Mouse (Mus musculus) kidney, embryonic 16.5 days (tissue): ENCODE measurements around the gene Trp73. TPM values are rescaled to one million over a fixed set of nuclear protein-coding genes. Genes with fewer than 3 reads are reported as not detected.

ENCODE experiments used
- ATAC-seq: fragments of 200-750 bp; cut with Nextera tagmentation; 2 replicates; pipeline ENCODE4 v1.8.0; 2017; ENCODE audit warnings: moderate TSS enrichment; ENCODE audit not compliant: low FRiP score, low TSS enrichment
- H3K27ac ChIP-seq: fragments of 300-500 bp; sonication (generic); 2 replicates; pipeline ENCODE4 v1.5.1; 2014; ENCODE audit warnings: low read length
- H3K27me3 ChIP-seq: fragments of 300-500 bp; sonication (generic); 2 replicates; pipeline ENCODE4 v1.6.1; 2014; ENCODE audit warnings: low read length, control low read depth, mixed read lengths; ENCODE audit not compliant: insufficient read depth
- H3K36me3 ChIP-seq: fragments of 300-500 bp; sonication (generic); 2 replicates; pipeline ENCODE4 v1.6.1; 2014; ENCODE audit warnings: low read length, control low read depth, mixed read lengths; ENCODE audit not compliant: insufficient read depth
- H3K4me1 ChIP-seq: fragments of 300-500 bp; sonication (generic); 2 replicates; pipeline ENCODE4 v1.6.1; 2014; ENCODE audit warnings: low read length, control low read depth, mixed read lengths; ENCODE audit not compliant: insufficient read depth
- H3K4me2 ChIP-seq: fragments of 300-500 bp; sonication (generic); replicated peaks from 2 replicates; pipeline ENCODE4 v1.6.1; 2014; ENCODE audit warnings: low read depth, low read length
- H3K4me3 ChIP-seq: fragments of 300-500 bp; sonication (generic); 2 replicates; pipeline ENCODE4 v1.5.1; 2014; ENCODE audit warnings: mild to moderate bottlenecking, low read length
- H3K9ac ChIP-seq: fragments of 300-500 bp; sonication (generic); replicated peaks from 2 replicates; pipeline ENCODE4 v1.6.1; 2014; ENCODE audit warnings: low read length
- H3K9me3 ChIP-seq: fragments of 300-500 bp; sonication (generic); 2 replicates; pipeline ENCODE4 v1.6.1; 2016; ENCODE audit warnings: low read length, control low read depth
- WGBS: fragments of 180-500 bp; shearing (Covaris S2); extraction: QIAGEN DNeasy Blood & Tissue Kit; methylation state at CpG from one replicate; pipeline ENCODE4 v1.1.7; 2014; 5-methylcytosine and 5-hydroxymethylcytosine counted together
- polyA plus RNA-seq: library from polyadenylated mRNA; unstranded; fragments of >200 nt; fragmentation: Nextera tagmentation; extraction: Ambion mirVana; gene quantifications from 2 replicates; pipeline ENCODE4 v1.2.1, GENCODE M21; 2015

Gene Trp73
- polyA plus RNA-seq, 1 experiment from 2014 or later, result 0.31 TPM

DNA sequence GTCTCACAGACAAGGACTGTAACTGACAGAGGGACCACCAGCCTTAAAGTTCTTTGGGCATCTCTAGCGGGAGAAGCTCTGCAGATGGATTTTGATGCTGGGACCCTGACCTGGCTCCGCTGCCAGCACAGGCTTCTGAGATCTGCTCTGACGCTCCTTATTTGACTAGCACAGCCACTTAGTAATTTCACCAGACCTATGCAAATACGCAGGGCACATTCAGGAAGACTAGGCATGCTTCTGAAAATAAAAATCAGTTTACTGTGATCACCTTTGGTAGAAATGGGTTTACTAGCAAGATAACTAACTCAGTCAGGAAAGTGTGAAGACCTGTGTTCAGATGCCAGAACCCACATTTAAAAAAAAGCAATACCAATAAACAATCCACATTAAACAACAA is 8.1 kb downstream of the Trp73 start:
- Histone ChIP-seq H3K4me2 (no peak overlapping the region), H3K9ac (no peak overlapping the region), H3K4me1 (no peaks in the 10 kb centered on the region), H3K9me3 (no peaks in the 10 kb centered on the region), H3K27ac (no peak overlapping the region), H3K27me3 (peaks cover 17% of the 10 kb centered on the region), H3K4me3 (no peak overlapping the region), H3K36me3 (no peaks in the 10 kb centered on the region)
- WGBS, result 85% methylated on average over 4 of the region's 4 CpGs
- no peak for ATAC-seq

GRCm38 (mm10) chr4:154129950-154130349 is 10.1 kb downstream of the Trp73 start:
- H3K4me1 ChIP-seq, result no peaks in the 10 kb centered on the region
- no peak overlapping the region for H3K9ac ChIP-seq
- no peak overlapping the region for H3K4me2 ChIP-seq
- no peaks in the 10 kb centered on the region for H3K9me3 ChIP-seq
- H3K27me3 ChIP-seq, result peaks cover 13% of the 10 kb centered on the region; the same call in 1 of the 2 replicates
- no peak overlapping the region for H3K4me3 ChIP-seq
- no peak overlapping the region for H3K27ac ChIP-seq
- ATAC-seq, result no peak
- H3K36me3 ChIP-seq, result no peaks in the 10 kb centered on the region

- ATAC-seq, result no peak
- Histone ChIP-seq H3K27me3 (peaks cover 13% of the 10 kb centered on the region; the same call in 1 of the 2 replicates), H3K9ac (no peak overlapping the region), H3K4me1 (no peaks in the 10 kb centered on the region), H3K9me3 (no peaks in the 10 kb centered on the region), H3K4me2 (no peak overlapping the region), H3K27ac (no peak overlapping the region), H3K4me3 (no peak overlapping the region), H3K36me3 (no peaks in the 10 kb centered on the region)
- 67% methylated on average over 3 of the region's 3 CpGs for WGBS
Observed at GRCm38 (mm10) chr4:154127273-154127672, 12.7 kb downstream of the Trp73 start.

- Histone ChIP-seq H3K36me3 (no peaks in the 10 kb centered on the region), H3K4me1 (no peaks in the 10 kb centered on the region), H3K27ac (no peak overlapping the region), H3K9me3 (no peaks in the 10 kb centered on the region), H3K9ac (no peak overlapping the region), H3K27me3 (peaks cover 11% of the 10 kb centered on the region; the same call in 1 of the 2 replicates), H3K4me2 (no peak overlapping the region), H3K4me3 (no peak overlapping the region)
- ATAC-seq, result no peak
- WGBS, result 62% methylated on average over 5 of the region's 5 CpGs
Observed at GRCm38 (mm10) chr4:154125202-154125601, 14.8 kb downstream of the Trp73 start.

GRCm38 (mm10) chr4:154123553-154123952 is 16.5 kb downstream of the Trp73 start:
- whole genome bisulfite sequencing, result 80% methylated on average over 6 of the region's 6 CpGs
- H3K4me2 ChIP-seq, result no peak overlapping the region
- ATAC-seq, result no peak
- H3K9ac ChIP-seq, result no peak overlapping the region
- H3K4me1 ChIP-seq, result no peaks in the 10 kb centered on the region
- no peaks in the 10 kb centered on the region for H3K9me3 ChIP-seq
- no peak overlapping the region for H3K4me3 ChIP-seq
- no peaks in the 10 kb centered on the region for H3K36me3 ChIP-seq
- H3K27me3 ChIP-seq, result peaks cover 8% of the 10 kb centered on the region; the same call in 1 of the 2 replicates
- no peak overlapping the region for H3K27ac ChIP-seq

DNA sequence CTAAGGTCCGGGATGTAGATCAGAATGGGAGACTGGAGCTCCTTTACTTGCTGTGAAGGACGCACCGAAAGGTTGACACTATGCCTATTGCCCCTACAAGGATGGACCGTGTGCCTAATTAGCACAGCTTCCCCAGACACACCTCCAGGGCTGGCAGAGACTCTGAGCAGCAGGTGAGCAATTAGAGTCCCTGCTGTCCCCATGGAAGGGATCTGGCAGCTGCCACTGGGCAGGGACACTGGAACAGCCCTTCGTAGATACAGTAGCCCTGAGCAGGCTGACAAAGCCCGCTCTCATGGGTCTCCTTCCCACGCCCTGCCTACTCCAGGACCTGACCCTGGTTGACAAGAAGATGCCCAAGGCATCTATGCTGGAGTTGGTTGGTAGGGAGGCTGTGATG is 17.6 kb downstream of the Trp73 start:
- no peaks in the 10 kb centered on the region for H3K4me1 ChIP-seq
- no peak overlapping the region for H3K27ac ChIP-seq
- peaks cover 3% of the 10 kb centered on the region; the same call in 1 of the 2 replicates for H3K27me3 ChIP-seq
- H3K4me3 ChIP-seq, result no peak overlapping the region
- no peaks in the 10 kb centered on the region for H3K36me3 ChIP-seq
- no peak overlapping the region for H3K9ac ChIP-seq
- ATAC-seq, result no peak
- H3K4me2 ChIP-seq, result no peak overlapping the region
- 77% methylated on average over 7 of the region's 7 CpGs for WGBS
- H3K9me3 ChIP-seq, result no peaks in the 10 kb centered on the region

GRCm38 (mm10) chr4:154121800-154122199 is 18.2 kb downstream of the Trp73 start:
- Histone ChIP-seq H3K9ac (no peak overlapping the region), H3K27me3 (peaks cover 3% of the 10 kb centered on the region; the same call in 1 of the 2 replicates), H3K4me2 (no peak overlapping the region), H3K4me3 (no peak overlapping the region), H3K27ac (no peak overlapping the region), H3K9me3 (no peaks in the 10 kb centered on the region), H3K36me3 (no peaks in the 10 kb centered on the region), H3K4me1 (no peaks in the 10 kb centered on the region)
- no peak for ATAC-seq
- WGBS, result 84% methylated on average over 11 of the region's 11 CpGs

DNA sequence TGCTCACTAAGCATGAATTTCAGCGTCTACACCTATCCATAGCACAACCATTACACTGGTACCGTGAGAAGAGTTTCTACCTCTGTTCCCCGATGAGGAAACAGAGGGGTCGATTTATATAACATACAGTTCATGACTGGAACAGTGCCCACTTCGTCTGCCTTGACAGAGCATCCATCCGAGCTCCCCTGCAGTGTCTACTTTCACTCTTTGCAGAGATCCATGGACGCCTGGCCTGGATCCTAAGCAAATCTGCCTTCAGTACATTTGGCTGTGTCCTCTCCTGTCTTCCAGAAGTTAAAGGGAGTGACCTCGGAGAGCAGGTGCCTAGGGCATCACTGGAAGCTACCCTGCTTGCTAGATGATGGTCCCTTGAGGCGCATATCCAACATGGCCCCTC is 20.8 kb downstream of the Trp73 start:
- Histone ChIP-seq H3K4me1 (no peaks in the 10 kb centered on the region), H3K4me3 (no peak overlapping the region), H3K9me3 (no peaks in the 10 kb centered on the region), H3K36me3 (no peaks in the 10 kb centered on the region), H3K4me2 (no peak overlapping the region), H3K27ac (no peak overlapping the region), H3K9ac (no peak overlapping the region), H3K27me3 (no peaks in the 10 kb centered on the region; the same call in 1 of the 2 replicates)
- ATAC-seq, result no peak
- WGBS, result 82% methylated on average over 9 of the region's 9 CpGs

GRCm38 (mm10) chr4:154118782-154119181 is 21.2 kb downstream of the Trp73 start:
- H3K27ac ChIP-seq, result no peak overlapping the region
- no peaks in the 10 kb centered on the region; the same call in 1 of the 2 replicates for H3K27me3 ChIP-seq
- H3K4me2 ChIP-seq, result no peak overlapping the region
- H3K36me3 ChIP-seq, result no peaks in the 10 kb centered on the region
- H3K4me1 ChIP-seq, result no peaks in the 10 kb centered on the region
- no peak overlapping the region for H3K9ac ChIP-seq
- 62% methylated on average over 9 of the region's 9 CpGs for whole genome bisulfite sequencing
- ATAC-seq, result no peak
- H3K9me3 ChIP-seq, result no peaks in the 10 kb centered on the region
- no peak overlapping the region for H3K4me3 ChIP-seq

DNA sequence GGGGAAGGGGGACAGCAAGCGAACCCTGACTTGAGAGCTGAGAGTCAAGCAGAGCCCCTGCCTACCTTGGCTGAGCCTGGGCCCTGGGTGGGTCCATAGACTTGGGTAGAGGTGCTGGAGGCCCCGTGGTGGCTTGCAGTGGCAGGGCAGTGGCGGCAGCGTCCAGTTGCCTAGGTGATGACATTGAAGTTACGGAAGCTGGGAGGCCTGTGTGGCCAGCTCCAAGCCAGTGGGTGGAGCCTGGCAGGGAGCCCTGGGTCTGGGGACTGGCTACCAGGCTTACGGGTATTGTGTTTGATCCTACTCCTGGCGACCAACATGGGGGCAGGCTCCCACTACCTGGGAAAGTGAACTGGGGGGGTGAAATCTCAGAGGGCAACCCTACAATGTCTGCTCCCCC is 23.6 kb downstream of the Trp73 start:
- Histone ChIP-seq H3K4me3 (no peak overlapping the region), H3K4me1 (no peaks in the 10 kb centered on the region)
- WGBS, result 42% methylated on average over 7 of the region's 7 CpGs

More for the DNA sequence above, 23.6 kb downstream of the Trp73 start:
- H3K27me3 ChIP-seq, result no peaks in the 10 kb centered on the region
- no peak overlapping the region for H3K4me2 ChIP-seq
- H3K9me3 ChIP-seq, result no peaks in the 10 kb centered on the region
- H3K27ac ChIP-seq, result no peak overlapping the region
- no peaks in the 10 kb centered on the region for H3K36me3 ChIP-seq
- ATAC-seq, result no peak
- H3K9ac ChIP-seq, result no peak overlapping the region
